Comparison of ENCODE assay signal across 11 mouse cellular contexts in the genomic region with DNA sequence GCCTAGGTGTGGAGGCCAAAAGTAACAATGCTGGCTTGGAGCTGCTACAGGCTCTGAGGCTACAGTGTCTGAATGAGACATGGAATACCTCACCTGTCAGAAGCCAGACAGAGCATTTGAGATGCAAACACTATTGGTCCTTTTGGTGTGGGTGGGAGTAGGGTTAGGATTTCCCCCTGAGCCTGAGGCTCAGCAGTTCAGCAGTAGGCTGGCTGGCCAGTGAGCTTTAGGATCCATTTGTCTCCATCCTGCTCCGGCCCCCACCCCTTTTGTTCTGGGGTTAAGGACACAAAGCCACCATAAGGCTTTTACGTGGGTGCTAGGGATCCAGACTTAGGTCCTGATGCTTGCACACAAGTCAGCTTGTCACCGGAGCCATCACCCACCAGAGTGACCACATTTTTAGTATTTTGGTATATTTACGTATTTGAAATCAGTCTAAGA.
"Had no signal": no experiment of that assay in that cellular context is flagged by ENCODE, and none has a peak within 500 bp of the region (broad histone marks: within the 10 kb centered on the region; RNA-seq: fewer than 3 reads in every experiment).

No protein-coding gene starts in this region.

- DNase-seq: kidney, postnatal 25 days; layer of hippocampus, adult 9-11 months; layer of hippocampus, postnatal 36 days; liver; liver, embryonic 13.5 days; liver, postnatal 0 days; lung, postnatal 36 days; right cerebral cortex, postnatal 4 days; spleen, adult 18-20 months; thymus, postnatal 36 days had no signal

- ATAC-seq: liver, postnatal 0 days; midbrain, embryonic 13.5 days had no signal
